Mouse (Mus musculus): ENCODE measurements around the gene Dock1.

The Dock1 gene

GRCm38 (mm10) chr7:135134619-135135018, 464.2 kb downstream of the Dock1 start:
- no peak for DNase-seq (ENCODE audit: extremely low spot score, low spot score)

DNA sequence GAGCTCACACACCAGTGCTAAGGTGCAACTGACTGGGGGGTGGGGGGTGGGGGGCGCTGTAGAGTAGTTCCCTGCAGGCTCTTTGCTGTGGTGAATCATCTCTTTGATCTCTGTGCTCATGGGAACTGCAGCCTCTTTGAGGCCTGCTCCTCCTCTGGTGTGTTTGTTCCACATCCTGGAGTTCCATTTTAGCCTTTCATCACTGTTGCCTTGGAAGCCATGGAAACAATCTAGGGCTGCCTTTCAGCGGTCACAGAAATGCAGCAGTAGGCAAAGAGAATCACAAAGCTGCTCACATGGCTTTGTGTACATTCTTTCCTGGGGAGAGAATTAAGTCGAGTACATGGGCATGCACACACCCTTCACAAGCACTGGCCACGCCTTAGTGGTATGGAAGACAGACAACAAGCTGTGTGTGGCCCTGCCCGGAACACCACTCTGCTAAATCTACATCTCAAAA, 468.7 kb downstream of the Dock1 start:
- no peak for DNase-seq (ENCODE audit: extremely low spot score, low spot score)

GRCm38 (mm10) chr7:135144731-135145130, 474.3 kb downstream of the Dock1 start:
- no peak for DNase-seq (ENCODE audit: extremely low spot score, low spot score)

GRCm38 (mm10) chr7:135150926-135151325, 480.5 kb downstream of the Dock1 start:
- DNase-seq (ENCODE audit: extremely low spot score, low spot score) = no peak

- DNase-seq (ENCODE audit: extremely low spot score, low spot score) = no peak
These were observed 487.1 kb downstream of the Dock1 start for GRCm38 (mm10) chr7:135157571-135157970.

DNA sequence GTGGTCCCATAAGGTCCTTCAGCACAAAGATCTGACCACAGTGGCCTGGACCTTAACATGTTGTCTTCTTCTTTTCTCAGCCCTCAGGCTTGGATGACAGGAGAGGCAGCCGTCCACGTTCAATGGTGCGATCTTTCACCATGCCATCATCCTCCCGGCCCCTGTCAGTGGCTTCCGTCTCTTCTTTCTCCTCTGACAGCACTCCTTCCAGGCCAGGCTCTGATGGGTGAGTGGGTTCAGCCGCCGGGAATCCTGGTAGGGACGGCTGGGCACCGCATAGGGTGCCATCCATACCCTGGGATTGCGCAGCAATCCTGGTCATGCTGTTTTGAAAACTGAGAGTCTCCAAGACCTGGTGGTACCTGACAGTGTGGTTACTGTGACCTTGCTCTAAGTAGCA, 487.9 kb downstream of the Dock1 start:
- no peak for DNase-seq (ENCODE audit: extremely low spot score, low spot score)

- DNase-seq (ENCODE audit: extremely low spot score, low spot score) = no peak
These were observed 489.2 kb downstream of the Dock1 start for GRCm38 (mm10) chr7:135159606-135160005.

DNA sequence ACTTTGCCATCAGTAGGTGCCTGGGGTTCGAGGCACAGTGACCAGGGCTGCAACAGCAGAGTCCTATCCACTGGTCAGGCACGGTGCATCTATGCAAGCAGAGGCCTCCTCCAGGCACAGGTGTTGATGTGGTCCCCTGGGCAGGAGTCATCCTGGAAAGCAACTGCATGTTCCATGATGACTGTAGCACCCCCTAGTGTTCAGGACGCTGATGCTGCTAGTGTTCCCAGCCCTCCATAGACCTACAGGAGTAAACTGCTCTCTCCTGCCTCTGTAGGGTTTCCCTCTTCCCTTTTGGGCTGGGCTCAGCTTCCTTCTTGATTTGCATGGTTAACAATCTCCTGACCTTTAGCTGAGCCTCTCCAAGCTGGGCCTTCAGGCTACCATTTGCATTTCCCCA, 494.7 kb downstream of the Dock1 start:
- DNase-seq (ENCODE audit: extremely low spot score, low spot score) = peak; percentile 41

DNA sequence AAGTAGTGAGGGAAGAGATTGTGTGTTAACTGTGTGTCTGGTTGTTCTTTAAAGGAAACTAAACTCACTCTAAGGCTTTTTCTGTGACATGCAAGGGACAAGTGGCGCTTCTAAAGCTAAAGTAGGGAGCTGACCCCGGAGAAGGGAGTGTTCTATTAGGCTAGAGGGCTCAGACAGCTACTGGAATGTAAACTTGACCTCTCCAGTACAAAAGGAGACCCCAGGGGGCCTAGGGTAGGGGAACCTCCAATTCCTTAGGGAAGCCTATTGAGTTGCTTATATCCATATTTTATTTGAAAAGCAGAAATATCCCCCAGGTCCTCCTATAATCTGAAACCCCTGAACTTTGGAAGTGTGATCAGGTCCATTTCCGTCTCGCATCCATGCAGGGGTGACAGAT, 499.5 kb downstream of the Dock1 start:
- no peak for DNase-seq (ENCODE audit: extremely low spot score, low spot score)

GRCm38 (mm10) chr7:135172219-135172618, 501.8 kb downstream of the Dock1 start:
- DNase-seq (ENCODE audit: extremely low spot score, low spot score) = no peak

GRCm38 (mm10) chr7:135194190-135194589, 523.7 kb downstream of the Dock1 start:
- DNase-seq (ENCODE audit: extremely low spot score, low spot score) = no peak

- no peak for DNase-seq (ENCODE audit: extremely low spot score, low spot score)
These were observed 525.2 kb downstream of the Dock1 start for GRCm38 (mm10) chr7:135195631-135196030.

- no peak for DNase-seq (ENCODE audit: extremely low spot score, low spot score)
These were observed 526.4 kb downstream of the Dock1 start for GRCm38 (mm10) chr7:135196828-135197227.

GRCm38 (mm10) chr7:135203920-135204319, 533.5 kb downstream of the Dock1 start:
- no peak for DNase-seq (ENCODE audit: extremely low spot score, low spot score)

GRCm38 (mm10) chr7:135205111-135205510, 534.7 kb downstream of the Dock1 start:
- no peak for DNase-seq (ENCODE audit: extremely low spot score, low spot score)

DNA sequence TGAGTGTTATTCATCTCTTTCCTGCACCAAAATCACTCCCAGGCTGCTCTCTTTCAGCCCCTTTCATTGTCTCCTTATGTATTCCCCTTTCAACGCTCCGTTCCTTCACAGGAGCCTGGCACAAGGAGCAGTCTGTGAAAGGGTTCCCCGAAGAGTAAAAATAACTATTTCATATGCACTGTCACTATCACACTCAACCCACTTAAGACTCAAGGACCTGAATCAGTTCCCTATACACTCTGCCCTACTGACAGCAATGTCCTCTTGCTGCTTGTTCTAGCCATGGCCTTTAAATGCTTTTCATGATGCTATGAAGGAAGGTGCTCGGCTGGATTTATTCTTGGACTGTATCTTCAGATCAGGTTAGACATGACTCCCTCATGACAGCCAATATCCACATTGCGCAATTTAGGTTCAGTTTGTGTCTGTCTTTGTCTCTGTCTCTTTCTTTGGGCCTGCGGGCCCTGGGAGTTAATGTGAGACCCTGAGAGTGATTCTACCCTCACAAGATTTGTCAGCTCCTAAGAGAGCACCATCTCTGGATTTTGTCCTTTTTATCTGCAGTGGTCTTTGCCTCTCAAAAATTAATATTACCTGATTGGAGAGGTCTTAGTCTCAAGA, 538.6 kb downstream of the Dock1 start:
- DNase-seq (ENCODE audit: extremely low spot score, low spot score) = no peak

- DNase-seq (ENCODE audit: extremely low spot score, low spot score) = no peak
These were observed 539.8 kb downstream of the Dock1 start for GRCm38 (mm10) chr7:135210296-135210695.

DNA sequence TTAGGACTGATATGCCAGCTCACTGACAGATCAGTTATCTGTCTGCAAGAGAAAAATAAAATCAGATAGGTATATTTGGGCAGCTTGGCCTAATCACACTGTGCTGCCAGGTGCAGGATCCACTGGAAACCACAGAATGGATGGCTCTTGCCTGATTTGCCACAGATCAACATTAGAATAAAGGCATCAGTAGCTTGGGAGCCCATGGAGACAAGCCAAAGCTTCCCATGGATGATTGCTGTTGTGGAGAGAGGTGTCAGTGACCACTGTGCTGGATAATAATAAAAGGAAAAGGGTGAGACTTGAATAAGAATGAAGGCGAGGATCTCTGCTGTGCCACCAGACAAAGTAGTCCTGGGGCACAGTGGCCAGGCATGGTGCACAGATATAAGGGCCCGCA, 540.4 kb downstream of the Dock1 start:
- DNase-seq (ENCODE audit: extremely low spot score, low spot score) = no peak

GRCm38 (mm10) chr7:135212505-135212904, 542.1 kb downstream of the Dock1 start:
- DNase-seq (ENCODE audit: extremely low spot score, low spot score) = no peak

GRCm38 (mm10) chr7:135221475-135221874, 551.0 kb downstream of the Dock1 start:
- no peak for DNase-seq (ENCODE audit: extremely low spot score, low spot score)

Measured in neural tube, embryonic 10.5 days (tissue).